Mouse (Mus musculus): ENCODE measurements around the gene Nanos1. TPM values are rescaled to one million over a fixed set of nuclear protein-coding genes. Genes with fewer than 3 reads are reported as not detected.

The Nanos1 gene
- polyA plus RNA-seq, 1 experiment from 2014 or later = 1.6 TPM

- no peak overlapping the region for H3K4me2 ChIP-seq
- no peaks in the 10 kb centered on the region for H3K9me3 ChIP-seq (replicated peaks; ENCODE audit: control insufficient read depth, low read length)
- no peaks in the 10 kb centered on the region for H3K27me3 ChIP-seq (ENCODE audit: control insufficient read depth, insufficient read depth, low read length)
- peaks cover 9% of the 10 kb centered on the region for H3K4me1 ChIP-seq (ENCODE audit: control insufficient read depth, insufficient read depth, low read length)
- H3K4me3 ChIP-seq (ENCODE audit: low read depth, low read length) = no peak overlapping the region
- H3K9ac ChIP-seq (ENCODE audit: low read depth, low read length) = no peak overlapping the region
- WGBS (ENCODE audit: insufficient replicate concordance) = 94% methylated on average over 3 of the region's 3 CpGs
- H3K36me3 ChIP-seq (ENCODE audit: control insufficient read depth, insufficient read depth, low read length) = peaks cover 17% of the 10 kb centered on the region
- H3K27ac ChIP-seq (ENCODE audit: low read depth, low read length) = no peak overlapping the region
- ATAC-seq (replicated peaks; ENCODE audit: insufficient number of reproducible peaks, low FRiP score, low TSS enrichment) = no peak
These were observed 26.2 kb downstream of the Nanos1 start for GRCm38 (mm10) chr19:60782034-60782433.

- H3K36me3 ChIP-seq (ENCODE audit: control insufficient read depth, insufficient read depth, low read length) = peaks cover 8% of the 10 kb centered on the region
- WGBS (ENCODE audit: insufficient replicate concordance) = 37% methylated on average over 1 of the region's 1 CpGs
- H3K4me3 ChIP-seq (ENCODE audit: low read depth, low read length) = no peak overlapping the region
- H3K9ac ChIP-seq (ENCODE audit: low read depth, low read length) = no peak overlapping the region
- H3K9me3 ChIP-seq (replicated peaks; ENCODE audit: control insufficient read depth, low read length) = no peaks in the 10 kb centered on the region
- ATAC-seq (replicated peaks; ENCODE audit: insufficient number of reproducible peaks, low FRiP score, low TSS enrichment) = no peak
- no peaks in the 10 kb centered on the region for H3K27me3 ChIP-seq (ENCODE audit: control insufficient read depth, insufficient read depth, low read length)
- peaks cover 11% of the 10 kb centered on the region for H3K4me1 ChIP-seq (ENCODE audit: control insufficient read depth, insufficient read depth, low read length)
- H3K4me2 ChIP-seq = no peak overlapping the region
- no peak overlapping the region for H3K27ac ChIP-seq (ENCODE audit: low read depth, low read length)
These were observed 28.9 kb downstream of the Nanos1 start for GRCm38 (mm10) chr19:60784712-60785111.

DNA sequence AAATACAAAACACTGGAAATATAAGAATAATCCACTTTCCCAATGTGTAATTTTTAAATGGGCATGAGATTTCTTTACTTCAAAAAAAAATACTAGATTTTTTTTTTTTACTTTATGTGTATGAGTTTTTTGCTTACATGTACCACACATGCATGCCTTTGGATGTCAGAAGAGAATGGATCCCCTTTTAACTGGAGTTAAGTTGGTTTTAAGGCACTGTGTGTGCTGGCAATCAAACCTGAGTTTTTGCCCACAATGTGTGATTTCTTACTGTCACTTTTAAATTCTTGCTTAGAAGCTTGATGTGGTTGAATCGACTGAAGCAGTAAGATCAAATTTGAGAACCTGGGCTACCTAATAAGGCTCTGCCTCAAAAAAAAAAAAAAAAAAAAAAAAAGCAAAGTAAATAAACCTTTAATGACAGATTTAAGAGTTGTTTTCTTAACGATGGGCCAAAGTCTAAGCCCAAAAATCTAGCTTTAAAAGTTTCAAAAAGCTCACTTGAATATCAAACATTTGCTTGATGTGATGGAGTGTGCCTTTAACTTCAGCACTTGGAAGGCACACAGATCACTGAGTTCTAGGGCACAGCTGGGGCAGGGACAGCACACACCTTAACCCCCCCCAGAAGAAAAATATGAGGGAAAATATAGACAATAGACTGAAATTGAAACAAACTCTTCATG is 31.8 kb downstream of the Nanos1 start:
- Histone ChIP-seq H3K27me3 (ENCODE audit: control insufficient read depth, insufficient read depth, low read length) (no peaks in the 10 kb centered on the region), H3K4me3 (ENCODE audit: low read depth, low read length) (peak overlapping the region; percentile 12; the same call in 1 of the 2 replicates), H3K36me3 (ENCODE audit: control insufficient read depth, insufficient read depth, low read length) (no peaks in the 10 kb centered on the region), H3K4me2 (peak overlapping the region; percentile 75), H3K27ac (ENCODE audit: low read depth, low read length) (no peak overlapping the region), H3K9me3 (replicated peaks; ENCODE audit: control insufficient read depth, low read length) (no peaks in the 10 kb centered on the region), H3K4me1 (ENCODE audit: control insufficient read depth, insufficient read depth, low read length) (peaks cover 11% of the 10 kb centered on the region), H3K9ac (ENCODE audit: low read depth, low read length) (no peak overlapping the region)
- no peak for ATAC-seq (replicated peaks; ENCODE audit: insufficient number of reproducible peaks, low FRiP score, low TSS enrichment)
- 57% methylated on average over 2 of the region's 2 CpGs for WGBS (ENCODE audit: insufficient replicate concordance)

DNA sequence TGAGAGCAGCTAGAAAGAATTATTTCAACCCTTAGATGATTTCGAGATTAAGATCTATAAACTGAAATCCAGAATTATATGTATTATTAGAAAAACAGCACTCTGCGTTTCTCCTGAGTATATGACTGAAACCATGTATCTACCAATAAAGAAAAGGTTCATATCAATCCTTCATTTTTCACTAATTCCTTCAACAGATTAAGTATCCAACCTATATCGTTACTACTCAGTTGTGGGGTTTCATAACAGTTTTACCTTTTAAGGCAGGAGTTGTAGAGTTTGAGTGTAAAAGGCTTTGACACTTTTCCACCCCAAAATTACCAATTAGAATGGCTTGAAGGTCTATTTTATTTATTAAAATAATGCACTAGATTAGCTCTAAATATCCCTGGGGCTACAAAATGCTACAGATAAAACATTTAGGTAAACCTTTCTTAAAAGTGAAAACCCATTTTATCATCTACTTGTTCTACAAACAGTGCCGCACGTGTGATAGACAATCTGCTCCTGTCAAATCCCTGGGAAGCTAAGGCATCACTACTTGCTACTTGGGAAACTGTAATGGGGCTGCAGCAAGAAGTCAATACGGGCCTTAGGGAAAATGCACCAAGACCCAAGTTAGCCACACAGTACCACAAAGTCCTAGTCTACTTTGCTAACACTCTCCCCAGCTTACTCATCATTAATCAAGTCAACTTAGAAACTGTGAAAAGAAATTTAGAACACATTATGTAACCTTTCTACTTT is 32.6 kb downstream of the Nanos1 start:
- H3K9ac ChIP-seq (ENCODE audit: low read depth, low read length) = peak overlapping the region; percentile 58; the same call in 1 of the 2 replicates
- H3K9me3 ChIP-seq (replicated peaks; ENCODE audit: control insufficient read depth, low read length) = no peaks in the 10 kb centered on the region
- H3K36me3 ChIP-seq (ENCODE audit: control insufficient read depth, insufficient read depth, low read length) = no peaks in the 10 kb centered on the region
- peak overlapping the region; percentile 75 for H3K4me2 ChIP-seq
- peaks cover 11% of the 10 kb centered on the region for H3K4me1 ChIP-seq (ENCODE audit: control insufficient read depth, insufficient read depth, low read length)
- WGBS (ENCODE audit: insufficient replicate concordance) = 39% methylated on average over 6 of the region's 6 CpGs
- H3K4me3 ChIP-seq (ENCODE audit: low read depth, low read length) = peak overlapping the region; percentile 99
- H3K27me3 ChIP-seq (ENCODE audit: control insufficient read depth, insufficient read depth, low read length) = no peaks in the 10 kb centered on the region
- H3K27ac ChIP-seq (ENCODE audit: low read depth, low read length) = no peak overlapping the region
- ATAC-seq (replicated peaks; ENCODE audit: insufficient number of reproducible peaks, low FRiP score, low TSS enrichment) = no peak

- H3K9me3 ChIP-seq (replicated peaks; ENCODE audit: control insufficient read depth, low read length) = no peaks in the 10 kb centered on the region
- under 1% methylated on average over 7 of the region's 7 CpGs for WGBS (ENCODE audit: insufficient replicate concordance)
- H3K27ac ChIP-seq (ENCODE audit: low read depth, low read length) = peak overlapping the region; percentile 98
- H3K4me2 ChIP-seq = peak overlapping the region; percentile 75
- H3K36me3 ChIP-seq (ENCODE audit: control insufficient read depth, insufficient read depth, low read length) = no peaks in the 10 kb centered on the region
- H3K4me1 ChIP-seq (ENCODE audit: control insufficient read depth, insufficient read depth, low read length) = peaks cover 11% of the 10 kb centered on the region
- H3K9ac ChIP-seq (ENCODE audit: low read depth, low read length) = peak overlapping the region; percentile 100
- H3K27me3 ChIP-seq (ENCODE audit: control insufficient read depth, insufficient read depth, low read length) = no peaks in the 10 kb centered on the region
- no peak for ATAC-seq (replicated peaks; ENCODE audit: insufficient number of reproducible peaks, low FRiP score, low TSS enrichment)
- peak overlapping the region; percentile 99 for H3K4me3 ChIP-seq (ENCODE audit: low read depth, low read length)
These were observed 33.7 kb downstream of the Nanos1 start for GRCm38 (mm10) chr19:60789452-60789851.

- no peaks in the 10 kb centered on the region for H3K36me3 ChIP-seq (ENCODE audit: control insufficient read depth, insufficient read depth, low read length)
- H3K27me3 ChIP-seq (ENCODE audit: control insufficient read depth, insufficient read depth, low read length) = no peaks in the 10 kb centered on the region
- H3K27ac ChIP-seq (ENCODE audit: low read depth, low read length) = peak overlapping the region; percentile 98
- WGBS (ENCODE audit: insufficient replicate concordance) = 0% methylated on average over 53 of the region's 60 CpGs
- peak overlapping the region; percentile 100 for H3K9ac ChIP-seq (ENCODE audit: low read depth, low read length)
- H3K9me3 ChIP-seq (replicated peaks; ENCODE audit: control insufficient read depth, low read length) = no peaks in the 10 kb centered on the region
- H3K4me2 ChIP-seq = peak overlapping the region; percentile 75
- H3K4me3 ChIP-seq (ENCODE audit: low read depth, low read length) = peak overlapping the region; percentile 99
- ATAC-seq (replicated peaks; ENCODE audit: insufficient number of reproducible peaks, low FRiP score, low TSS enrichment) = peak; percentile 69
- H3K4me1 ChIP-seq (ENCODE audit: control insufficient read depth, insufficient read depth, low read length) = peaks cover 11% of the 10 kb centered on the region
These were observed 34.2 kb downstream of the Nanos1 start for GRCm38 (mm10) chr19:60789919-60790506.

DNA sequence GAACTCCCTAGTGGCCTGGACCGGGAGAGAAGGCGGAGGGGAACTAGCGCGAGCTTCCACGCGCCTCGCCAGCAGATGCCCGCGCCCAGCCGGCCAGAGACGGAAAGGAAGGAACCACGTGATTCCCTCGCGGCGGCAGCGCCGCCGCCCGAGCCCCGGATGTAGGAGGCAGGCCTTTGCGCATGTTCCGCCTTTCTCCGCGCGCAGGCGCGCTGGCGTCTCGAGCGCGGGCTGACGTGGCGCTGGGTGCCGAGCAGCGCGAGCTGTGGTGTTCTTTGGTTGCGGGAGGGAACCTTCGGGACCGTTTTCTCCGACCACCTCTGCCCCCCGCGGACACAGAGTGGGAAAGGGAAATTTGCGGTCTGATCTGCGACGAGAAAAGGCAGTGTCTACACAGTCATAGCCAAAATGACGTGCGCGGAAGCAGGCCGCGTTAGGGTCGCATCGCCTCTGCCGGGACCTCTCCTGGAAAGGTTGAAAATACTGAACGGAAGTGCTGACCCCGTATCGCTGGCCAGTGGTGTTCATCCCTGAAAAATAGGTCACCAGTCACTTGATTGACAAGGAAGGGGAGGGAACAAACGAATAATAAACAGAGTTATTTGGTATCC is 34.9 kb downstream of the Nanos1 start, which contains the start of gene Eif3a:
Eif3a (minus strand) TSS at position 108 of the 611 bp plus-strand sequence.
- peak within 1 kb of the TSS; percentile 98 for H3K27ac ChIP-seq (ENCODE audit: low read depth, low read length)
- peak within 1 kb of the TSS; percentile 100 for H3K9ac ChIP-seq (ENCODE audit: low read depth, low read length)
- H3K4me1 ChIP-seq (ENCODE audit: control insufficient read depth, insufficient read depth, low read length) = peaks cover 11% of the 10 kb centered on the region
- H3K4me3 ChIP-seq (ENCODE audit: low read depth, low read length) = peak within 1 kb of the TSS; percentile 99
- ATAC-seq (replicated peaks; ENCODE audit: insufficient number of reproducible peaks, low FRiP score, low TSS enrichment) = peak; percentile 91
- no peaks in the 10 kb centered on the region for H3K27me3 ChIP-seq (ENCODE audit: control insufficient read depth, insufficient read depth, low read length)
- no peaks in the 10 kb centered on the region for H3K36me3 ChIP-seq (ENCODE audit: control insufficient read depth, insufficient read depth, low read length)
- no peaks in the 10 kb centered on the region for H3K9me3 ChIP-seq (replicated peaks; ENCODE audit: control insufficient read depth, low read length)
- WGBS (ENCODE audit: insufficient replicate concordance) = under 1% methylated on average over 56 of the region's 57 CpGs
- H3K4me2 ChIP-seq = peak within 1 kb of the TSS; percentile 75

DNA sequence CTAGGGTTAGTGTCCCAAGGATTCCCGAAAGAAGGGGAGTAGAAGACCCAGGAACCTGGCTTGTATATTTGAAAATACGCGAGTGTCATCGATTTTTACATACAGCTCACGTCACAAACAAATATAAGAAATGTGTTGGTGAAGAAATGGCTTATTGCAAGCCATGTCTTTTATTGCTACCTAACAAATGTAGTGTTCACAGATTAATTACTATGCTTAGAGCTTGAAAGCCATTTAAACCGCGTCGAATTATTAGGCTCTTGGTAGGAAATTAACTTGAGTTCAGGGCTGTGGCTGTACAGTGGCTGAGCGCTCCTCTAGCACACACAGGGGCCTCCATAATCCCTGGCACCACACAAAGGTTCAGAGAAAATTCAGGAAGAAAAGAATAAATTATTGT is 35.4 kb downstream of the Nanos1 start:
- H3K9me3 ChIP-seq (replicated peaks; ENCODE audit: control insufficient read depth, low read length) = no peaks in the 10 kb centered on the region
- H3K4me1 ChIP-seq (ENCODE audit: control insufficient read depth, insufficient read depth, low read length) = peaks cover 7% of the 10 kb centered on the region
- H3K9ac ChIP-seq (ENCODE audit: low read depth, low read length) = peak overlapping the region; percentile 100
- H3K27me3 ChIP-seq (ENCODE audit: control insufficient read depth, insufficient read depth, low read length) = no peaks in the 10 kb centered on the region
- 22% methylated on average over 9 of the region's 9 CpGs for WGBS (ENCODE audit: insufficient replicate concordance)
- H3K4me2 ChIP-seq = peak overlapping the region; percentile 75
- H3K36me3 ChIP-seq (ENCODE audit: control insufficient read depth, insufficient read depth, low read length) = no peaks in the 10 kb centered on the region
- peak overlapping the region; percentile 99 for H3K4me3 ChIP-seq (ENCODE audit: low read depth, low read length)
- peak overlapping the region; percentile 98 for H3K27ac ChIP-seq (ENCODE audit: low read depth, low read length)
- ATAC-seq (replicated peaks; ENCODE audit: insufficient number of reproducible peaks, low FRiP score, low TSS enrichment) = no peak
